Mouse (Mus musculus): Measurements from ENCODE around the gene A430078G23Rik.
"Not testable (repeated sequence)": the region's sequence is repeated elsewhere in the genome, so short reads cannot be mapped to it uniquely, and the experiment has no call there.

The A430078G23Rik gene

GRCm38 (mm10) chr8:3353189-3353810, at the start of gene A430078G23Rik:
Gene A430078G23Rik (plus strand): TSS chr8:3353415.
- peak; percentile 81 for DNase-seq (ENCODE audit: low read depth)

- DNase-seq (ENCODE audit: low read depth): not testable (repeated sequence)
Measured at GRCm38 (mm10) chr8:3308205-3308800, 44.9 kb upstream of the A430078G23Rik start.

- DNase-seq (ENCODE audit: low read depth): no peak
Measured at GRCm38 (mm10) chr8:3309636-3310035, 43.6 kb upstream of the A430078G23Rik start.

GRCm38 (mm10) chr8:3311482-3311881, 41.7 kb upstream of the A430078G23Rik start:
- DNase-seq (ENCODE audit: low read depth): no peak

- not testable (repeated sequence) for DNase-seq (ENCODE audit: low read depth)
Measured at GRCm38 (mm10) chr8:3313417-3313816, 39.8 kb upstream of the A430078G23Rik start.

- DNase-seq (ENCODE audit: low read depth): no peak
Measured at GRCm38 (mm10) chr8:3313843-3314242, 39.4 kb upstream of the A430078G23Rik start.

GRCm38 (mm10) chr8:3314345-3314744, 38.9 kb upstream of the A430078G23Rik start:
- no peak for DNase-seq (ENCODE audit: low read depth)

GRCm38 (mm10) chr8:3316585-3316984, 36.6 kb upstream of the A430078G23Rik start:
- DNase-seq (ENCODE audit: low read depth): no peak

GRCm38 (mm10) chr8:3319267-3319666, 33.9 kb upstream of the A430078G23Rik start:
- DNase-seq (ENCODE audit: low read depth): not testable (repeated sequence)

- DNase-seq (ENCODE audit: low read depth): no peak
Measured at GRCm38 (mm10) chr8:3324253-3324652, 29.0 kb upstream of the A430078G23Rik start.

GRCm38 (mm10) chr8:3327056-3327455, 26.2 kb upstream of the A430078G23Rik start:
- no peak for DNase-seq (ENCODE audit: low read depth)

GRCm38 (mm10) chr8:3327538-3328245, 25.5 kb upstream of the A430078G23Rik start:
- DNase-seq (ENCODE audit: low read depth): no peak

GRCm38 (mm10) chr8:3330662-3331061, 22.6 kb upstream of the A430078G23Rik start:
- peak; percentile 80 for DNase-seq (ENCODE audit: low read depth)

- no peak for DNase-seq (ENCODE audit: low read depth)
Measured at GRCm38 (mm10) chr8:3331692-3332091, 21.5 kb upstream of the A430078G23Rik start.

GRCm38 (mm10) chr8:3335881-3336280, 17.3 kb upstream of the A430078G23Rik start:
- peak; percentile 53 for DNase-seq (ENCODE audit: low read depth)

GRCm38 (mm10) chr8:3336658-3337524, 16.3 kb upstream of the A430078G23Rik start:
- peak; percentile 79 for DNase-seq (ENCODE audit: low read depth)

GRCm38 (mm10) chr8:3337525-3337824, 15.7 kb upstream of the A430078G23Rik start:
- not testable (repeated sequence) for DNase-seq (ENCODE audit: low read depth)

GRCm38 (mm10) chr8:3337971-3338370, 15.2 kb upstream of the A430078G23Rik start:
- peak; percentile 61 for DNase-seq (ENCODE audit: low read depth)

- DNase-seq (ENCODE audit: low read depth): not testable (repeated sequence)
Measured at GRCm38 (mm10) chr8:3340711-3341110, 12.5 kb upstream of the A430078G23Rik start.

GRCm38 (mm10) chr8:3345337-3345736, 7.9 kb upstream of the A430078G23Rik start:
- DNase-seq (ENCODE audit: low read depth): peak; percentile 51

GRCm38 (mm10) chr8:3346691-3347413, 6.4 kb upstream of the A430078G23Rik start:
- no peak for DNase-seq (ENCODE audit: low read depth)
